Comparison of ENCODE assay signal across 21 mouse cellular contexts in the genomic region with DNA sequence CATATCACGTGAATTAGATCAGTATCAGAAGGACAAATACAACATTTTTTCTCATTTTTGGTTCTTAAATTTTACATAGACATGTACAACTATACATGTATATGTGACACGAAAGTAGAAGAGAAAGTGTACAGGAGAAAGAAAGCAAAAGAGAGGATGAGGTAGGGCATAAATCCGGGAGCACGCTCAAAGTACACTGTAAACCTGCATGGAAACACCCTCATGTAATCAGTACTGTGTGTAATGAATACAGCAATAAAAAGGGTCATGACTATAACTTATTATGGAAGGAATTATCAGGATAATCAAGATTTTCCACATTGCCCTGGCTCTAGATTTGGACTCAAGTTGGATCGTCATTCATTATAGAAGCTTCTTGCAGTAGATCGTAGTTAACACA. TPM values are rescaled to one million over a fixed set of nuclear protein-coding genes. Genes with fewer than 3 reads are reported as not detected.
DNase-seq lines count a peak whose midpoint lies in the region; ATAC-seq and TF ChIP-seq lines count a peak whose summit lies in the region.
"Had no signal": no experiment of that assay in that cellular context is flagged by ENCODE, and none has a peak within 500 bp of the region (broad histone marks: within the 10 kb centered on the region; RNA-seq: fewer than 3 reads in every experiment).

No protein-coding gene starts in this region.

- no peak overlapping the region for H3K9ac ChIP-seq in intestine, embryonic 16.5 days (ENCODE audit: low read depth, low read length)
- H3K9ac ChIP-seq in intestine, embryonic 15.5 days = no peak overlapping the region
- no peak overlapping the region for H3K9ac ChIP-seq in intestine, postnatal 0 days (ENCODE audit: low read depth, low read length)

- no peak for TF ChIP-seq CTCF in intestine, postnatal 0 days (IDR thresholded peaks at IDR 0.05; ENCODE audit: low read depth)
- TF ChIP-seq CTCF in small intestine, adult 2 months (IDR thresholded peaks at IDR 0.05; ENCODE audit: extremely low read depth, insufficient read length, insufficient replicate concordance, low read depth, low read length) = no peak

- H3K4me2 ChIP-seq in intestine, embryonic 16.5 days (ENCODE audit: low read depth, low read length) = no peak overlapping the region
- H3K4me2 ChIP-seq in intestine, embryonic 15.5 days (replicated peaks) = no peak overlapping the region
- no peak overlapping the region for H3K4me2 ChIP-seq in intestine, postnatal 0 days (replicated peaks; ENCODE audit: low read depth)

- no peaks in the 10 kb centered on the region for H3K27me3 ChIP-seq in intestine, embryonic 16.5 days (replicated peaks; ENCODE audit: control insufficient read depth, insufficient read depth, low read length)
- H3K27me3 ChIP-seq in intestine, embryonic 15.5 days (replicated peaks) = no peaks in the 10 kb centered on the region
- H3K27me3 ChIP-seq in intestine, postnatal 0 days (replicated peaks; ENCODE audit: control insufficient read depth, insufficient read depth, low read length) = no peaks in the 10 kb centered on the region
- no peaks in the 10 kb centered on the region for H3K27me3 ChIP-seq in small intestine, adult 2 months (ENCODE audit: control insufficient read depth, insufficient read depth, low read length)
- H3K27me3 ChIP-seq: CH12.LX had no signal

- DNase-seq in frontal cortex, postnatal 25 days (ENCODE audit: low spot score in 2 of 2) = no peak
- DNase-seq: adrenal gland, adult 2 months; adrenal gland, adult 8-10 months; adrenal gland, postnatal 10 days; adrenal gland, postnatal 14 days; adrenal gland, postnatal 25 days; adrenal gland, postnatal 36 days; B cell, adult 2 months; cerebellum, adult 11 months; cerebellum, adult 11-12 months; cerebellum, adult 18-20 months had no signal

- no peaks in the 10 kb centered on the region for H3K4me1 ChIP-seq in intestine, embryonic 16.5 days (ENCODE audit: control insufficient read depth, insufficient read depth, low read length)
- H3K4me1 ChIP-seq in intestine, embryonic 15.5 days (replicated peaks) = no peaks in the 10 kb centered on the region
- 0 out of 2 replicates have a peak, but pooled peaks cover 4% of the 10 kb centered on the region for H3K4me1 ChIP-seq in intestine, postnatal 0 days (replicated peaks; ENCODE audit: control insufficient read depth, insufficient read depth, low read length)
- H3K4me1 ChIP-seq in small intestine, adult 2 months (ENCODE audit: control insufficient read depth, insufficient read depth, insufficient read length, low read length) = peaks cover 4% of the 10 kb centered on the region; the same call in 1 of the 2 replicates

- no peaks in the 10 kb centered on the region for H3K36me3 ChIP-seq in intestine, embryonic 16.5 days (ENCODE audit: control insufficient read depth, insufficient read depth, low read length)
- no peaks in the 10 kb centered on the region for H3K36me3 ChIP-seq in intestine, embryonic 15.5 days
- no peaks in the 10 kb centered on the region for H3K36me3 ChIP-seq in intestine, postnatal 0 days (ENCODE audit: control insufficient read depth, insufficient read depth)
- no peaks in the 10 kb centered on the region for H3K36me3 ChIP-seq in small intestine, adult 2 months (ENCODE audit: control insufficient read depth, insufficient read depth, low read length)
- H3K36me3 ChIP-seq: G1E had no signal

- TF ChIP-seq POLR2A in small intestine, adult 2 months (IDR thresholded peaks at IDR 0.05; ENCODE audit: low read depth, low read length) = no peak

- WGBS in intestine, embryonic 16.5 days = 77% methylated on average over 6 of the region's 6 CpGs
- 78% methylated on average over 6 of the region's 6 CpGs for WGBS in intestine, embryonic 15.5 days
- WGBS in intestine, postnatal 0 days = 59% methylated on average over 6 of the region's 6 CpGs
- 35% methylated on average over 6 of the region's 6 CpGs for WGBS in small intestine, adult 2 months

- H3K27ac ChIP-seq in intestine, embryonic 16.5 days (ENCODE audit: low read length) = no peak overlapping the region
- H3K27ac ChIP-seq in intestine, embryonic 15.5 days = no peak overlapping the region
- no peak overlapping the region for H3K27ac ChIP-seq in intestine, postnatal 0 days (ENCODE audit: low read depth, low read length)
- H3K27ac ChIP-seq in small intestine, adult 2 months (ENCODE audit: insufficient read depth, low read depth, low read length) = peak overlapping the region; percentile 65

- H3K4me3 ChIP-seq in intestine, embryonic 16.5 days (ENCODE audit: low read length) = no peak overlapping the region
- no peak overlapping the region for H3K4me3 ChIP-seq in intestine, embryonic 15.5 days (replicated peaks)
- no peak overlapping the region for H3K4me3 ChIP-seq in intestine, postnatal 0 days (ENCODE audit: low read depth, low read length)
- no peak overlapping the region for H3K4me3 ChIP-seq in small intestine, adult 2 months (ENCODE audit: low read depth, low read length)

- no peaks in the 10 kb centered on the region for H3K9me3 ChIP-seq in intestine, embryonic 16.5 days (ENCODE audit: control insufficient read depth, low read length)
- H3K9me3 ChIP-seq in intestine, embryonic 15.5 days = no peaks in the 10 kb centered on the region
- no peaks in the 10 kb centered on the region for H3K9me3 ChIP-seq in intestine, postnatal 0 days (ENCODE audit: control insufficient read depth)
- H3K9me3 ChIP-seq: G1E had no signal

- peak; percentile 69; the same call in 1 of the 2 replicates for ATAC-seq in intestine, embryonic 16.5 days
- no peak for ATAC-seq in intestine, embryonic 15.5 days
- ATAC-seq in intestine, postnatal 0 days = peak; percentile 83
- no peak for ATAC-seq in megakaryocyte-erythroid progenitor cell, adult 5-6 weeks (replicated peaks; ENCODE audit: low FRiP score, low TSS enrichment, poor library complexity, severe bottlenecking)
- ATAC-seq: activated CD4-positive, CD25-positive, alpha-beta regulatory T cell, adult 4 months; CD4-positive, CD25-positive, alpha-beta regulatory T cell, adult 4 months; Patski had no signal

RNA-seq across cellular contexts. Expression of a gene that starts 3.3 kb away (rescaled TPM):
- polyA plus RNA-seq in intestine, embryonic 16.5 days (2015; fragmentation: Nextera tagmentation; extraction: Ambion mirVana) = 79.6 and 82.0 TPM in 2 replicates
- polyA plus RNA-seq in intestine, embryonic 15.5 days (2015; fragmentation: Nextera tagmentation; extraction: Ambion mirVana) = 144 and 146 TPM in 2 replicates
- 89.1 and 99.6 TPM in 2 replicates for polyA plus RNA-seq in intestine, postnatal 0 days (2015; fragmentation: Nextera tagmentation; extraction: Ambion mirVana)
- polyA plus RNA-seq in small intestine, adult 2 months (2012; rRNA removed) = 0.65 and 0.83 TPM in 2 replicates
- total RNA-seq in megakaryocyte-erythroid progenitor cell, adult 5-6 weeks (2014; fragmentation: Nextera tagmentation) = 149 and 176 TPM in 2 replicates
- total RNA-seq in megakaryocyte-erythroid progenitor cell, adult 5-6 weeks (2017) = 113 and 151 TPM in 2 replicates

RNA-seq across cellular contexts. Expression of a gene that starts 22.5 kb away (rescaled TPM):
- polyA plus RNA-seq in intestine, embryonic 16.5 days (2015; fragmentation: Nextera tagmentation; extraction: Ambion mirVana) = 56.7 and 60.9 TPM in 2 replicates
- 58.0 and 66.9 TPM in 2 replicates for polyA plus RNA-seq in intestine, embryonic 15.5 days (2015; fragmentation: Nextera tagmentation; extraction: Ambion mirVana)
- polyA plus RNA-seq in intestine, postnatal 0 days (2015; fragmentation: Nextera tagmentation; extraction: Ambion mirVana) = 62.3 and 68.7 TPM in 2 replicates
- 86.5 and 112 TPM in 2 replicates for polyA plus RNA-seq in small intestine, adult 2 months (2012; rRNA removed)
- total RNA-seq in megakaryocyte-erythroid progenitor cell, adult 5-6 weeks (2014; fragmentation: Nextera tagmentation) = 239 and 247 TPM in 2 replicates
- 192 and 210 TPM in 2 replicates for total RNA-seq in megakaryocyte-erythroid progenitor cell, adult 5-6 weeks (2017)

Comparison
In these comparisons a context has a peak if more than half of its experiments do, and no peak if none do; other contexts are left out.
1. ATAC-seq: peak in intestine, embryonic 16.5 days (single experiment) and intestine, postnatal 0 days (single experiment); none in intestine, embryonic 15.5 days (single experiment) and megakaryocyte-erythroid progenitor cell, adult 5-6 weeks (single experiment).
2. RNA of a gene that starts 3.3 kb away (polyA plus RNA-seq): 144 to 146 TPM in intestine, embryonic 15.5 days, 89.1 to 99.6 TPM in intestine, postnatal 0 days and 79.6 to 82.0 TPM in intestine, embryonic 16.5 days; 0.65 to 0.83 TPM in small intestine, adult 2 months; every median in the first group is over 10 times any median in the second.